Mouse (Mus musculus): ENCODE measurements around the gene Stfa3. TPM values are rescaled to one million over a fixed set of nuclear protein-coding genes. Genes with fewer than 3 reads are reported as not detected.

Stfa3 gene
- polyA plus RNA-seq (2012; rRNA removed): 441 and 635 TPM in 2 replicates

DNA sequence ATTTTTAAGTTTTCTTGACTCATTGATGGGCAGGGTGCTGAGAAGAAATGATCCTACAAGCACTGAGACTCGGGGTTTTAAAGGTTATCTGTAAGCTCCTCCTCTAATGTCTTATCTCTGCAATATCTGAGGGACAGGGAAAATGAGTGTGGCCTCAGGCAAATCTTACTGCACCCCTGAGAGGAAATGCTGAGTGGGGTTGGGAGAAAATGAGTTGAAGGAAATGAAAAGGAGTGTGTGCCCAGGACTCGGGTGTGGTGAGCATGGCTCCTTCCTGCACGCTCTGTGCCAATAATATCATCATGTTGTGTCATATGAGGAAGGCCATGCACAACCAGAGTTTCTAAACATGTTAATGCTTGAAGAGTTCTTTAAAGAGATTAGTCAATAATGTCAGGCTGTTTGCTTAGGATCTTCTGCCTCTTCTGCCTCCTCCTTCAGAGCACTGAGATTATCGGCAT, at the start of gene Stfa3:
Gene Stfa3 (minus strand): TSS at position 51 of the 461 bp plus-strand sequence.

DNA sequence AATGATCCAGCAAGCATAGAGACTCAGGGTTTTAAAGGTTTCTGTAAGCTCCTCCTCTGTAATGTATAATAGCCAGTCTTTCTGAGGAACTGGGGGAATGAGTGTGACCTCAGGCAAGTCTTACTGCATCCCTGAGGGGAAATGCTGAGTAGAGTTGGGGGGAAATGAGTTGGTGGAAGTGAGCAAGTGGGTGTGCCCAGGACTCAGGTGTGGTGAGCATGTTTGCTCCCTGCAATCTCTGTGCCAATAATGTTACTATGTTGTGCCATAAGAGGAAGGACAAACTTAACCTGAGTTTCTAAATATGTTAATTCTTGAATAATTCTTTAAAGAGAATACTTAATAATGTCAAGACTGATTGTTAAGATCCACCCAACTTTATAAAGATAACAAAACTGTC, 46.8 kb downstream of the Stfa3 start, which contains the start of gene Stfa2:
Gene Stfa2 (minus strand): TSS at position 101 of the 400 bp plus-strand sequence.

Other genes starting within 250 kb of the Stfa3 start
- 10.4 and 17.3 TPM in 2 replicates for gene Gm5416, start 245.0 kb downstream of the Stfa3 start, polyA plus RNA-seq (2012; rRNA removed)
- 97.2 and 148 TPM in 2 replicates for gene 2010005H15Rik, start 233.9 kb downstream of the Stfa3 start, polyA plus RNA-seq (2012; rRNA removed)
- gene Stfa1, start 178.4 kb downstream of the Stfa3 start, polyA plus RNA-seq (2012; rRNA removed): 604 and 855 TPM in 2 replicates
- gene BC117090, start 121.1 kb downstream of the Stfa3 start, polyA plus RNA-seq (2012; rRNA removed): 4.0 and 6.3 TPM in 2 replicates
- 533 and 736 TPM in 2 replicates for gene BC100530, start 87.6 kb downstream of the Stfa3 start, polyA plus RNA-seq (2012; rRNA removed)
- 252 and 335 TPM in 2 replicates for gene Stfa2, start 46.9 kb downstream of the Stfa3 start, polyA plus RNA-seq (2012; rRNA removed)
- gene Casr, start 106.7 kb upstream of the Stfa3 start, polyA plus RNA-seq (2012; rRNA removed): under 0.01 TPM in 1 of 2 replicates, not detected in the other
- gene Cd86, start 210.7 kb upstream of the Stfa3 start, polyA plus RNA-seq (2012; rRNA removed): 6.6 and 7.2 TPM in 2 replicates
- gene Ildr1, start 238.6 kb upstream of the Stfa3 start, polyA plus RNA-seq (2012; rRNA removed): 0.36 and 0.41 TPM in 2 replicates